Mouse (Mus musculus): ENCODE measurements around the gene Nckap1l. TPM values are rescaled to one million over a fixed set of nuclear protein-coding genes. Genes with fewer than 3 reads are reported as not detected.

The Nckap1l gene
- polyA plus RNA-seq, 1 experiment from 2014 or later, result 7.0 TPM

GRCm38 (mm10) chr15:103540646-103541045 lies 87.1 kb downstream of the Nckap1l start:
- Histone ChIP-seq H3K36me3 (ENCODE audit: control insufficient read depth, insufficient read depth) (no peaks in the 10 kb centered on the region), H3K4me2 (ENCODE audit: low read depth, low read length) (no peak overlapping the region), H3K4me1 (ENCODE audit: control insufficient read depth, insufficient read depth, low read length) (peaks cover 7% of the 10 kb centered on the region), H3K27me3 (ENCODE audit: control insufficient read depth, insufficient read depth, low read length) (peaks cover 7% of the 10 kb centered on the region; the same call in 1 of the 2 replicates), H3K4me3 (ENCODE audit: low read length) (no peak overlapping the region), H3K9me3 (replicated peaks; ENCODE audit: control insufficient read depth, low read length) (no peaks in the 10 kb centered on the region), H3K9ac (ENCODE audit: low read length) (no peak overlapping the region), H3K27ac (ENCODE audit: low read length) (no peak overlapping the region)
- WGBS, result 73% methylated on average over 1 of the region's 1 CpGs
- no peak for ATAC-seq (replicated peaks; ENCODE audit: extremely low read depth, insufficient read depth, low FRiP score)

- Histone ChIP-seq H3K36me3 (ENCODE audit: control insufficient read depth, insufficient read depth) (no peaks in the 10 kb centered on the region), H3K27me3 (ENCODE audit: control insufficient read depth, insufficient read depth, low read length) (peaks cover 7% of the 10 kb centered on the region; the same call in 1 of the 2 replicates), H3K27ac (ENCODE audit: low read length) (no peak overlapping the region), H3K4me3 (ENCODE audit: low read length) (no peak overlapping the region), H3K9me3 (replicated peaks; ENCODE audit: control insufficient read depth, low read length) (no peaks in the 10 kb centered on the region), H3K4me1 (ENCODE audit: control insufficient read depth, insufficient read depth, low read length) (no peaks in the 10 kb centered on the region; the same call in 1 of the 2 replicates), H3K4me2 (ENCODE audit: low read depth, low read length) (no peak overlapping the region), H3K9ac (ENCODE audit: low read length) (no peak overlapping the region)
- no peak for ATAC-seq (replicated peaks; ENCODE audit: extremely low read depth, insufficient read depth, low FRiP score)
Observed at GRCm38 (mm10) chr15:103542526-103542925, 88.9 kb downstream of the Nckap1l start.

GRCm38 (mm10) chr15:103547983-103548382 lies 94.4 kb downstream of the Nckap1l start:
- 73% methylated on average over 3 of the region's 3 CpGs for WGBS
- no peak for ATAC-seq (replicated peaks; ENCODE audit: extremely low read depth, insufficient read depth, low FRiP score)

More at GRCm38 (mm10) chr15:103547983-103548382, 94.4 kb downstream of the Nckap1l start:
- Histone ChIP-seq H3K9me3 (replicated peaks; ENCODE audit: control insufficient read depth, low read length) (no peaks in the 10 kb centered on the region), H3K4me3 (ENCODE audit: low read length) (no peak overlapping the region), H3K9ac (ENCODE audit: low read length) (no peak overlapping the region), H3K4me2 (ENCODE audit: low read depth, low read length) (no peak overlapping the region), H3K36me3 (ENCODE audit: control insufficient read depth, insufficient read depth) (no peaks in the 10 kb centered on the region), H3K27ac (ENCODE audit: low read length) (no peak overlapping the region), H3K27me3 (ENCODE audit: control insufficient read depth, insufficient read depth, low read length) (no peaks in the 10 kb centered on the region), H3K4me1 (ENCODE audit: control insufficient read depth, insufficient read depth, low read length) (no peaks in the 10 kb centered on the region)

Other genes starting within 250 kb of the Nckap1l start
- 70.4 and 81.2 TPM in 2 replicates for gene Cbx5, start 214.0 kb upstream of the Nckap1l start, polyA plus RNA-seq (2015; fragmentation: Nextera tagmentation; extraction: Ambion mirVana)
- gene Hnrnpa1, start 213.4 kb upstream of the Nckap1l start, polyA plus RNA-seq (2015; fragmentation: Nextera tagmentation; extraction: Ambion mirVana), result 344 and 353 TPM in 2 replicates
- 3.3 and 3.9 TPM in 2 replicates for gene Nfe2, start 195.4 kb upstream of the Nckap1l start, polyA plus RNA-seq (2015; fragmentation: Nextera tagmentation; extraction: Ambion mirVana)
- gene Copz1, start 181.1 kb upstream of the Nckap1l start, polyA plus RNA-seq (2015; fragmentation: Nextera tagmentation; extraction: Ambion mirVana), result 155 and 161 TPM in 2 replicates
- 0.19 TPM in 1 of 2 replicates, not detected in the other for gene Gpr84, start 143.2 kb upstream of the Nckap1l start, polyA plus RNA-seq (2015; fragmentation: Nextera tagmentation; extraction: Ambion mirVana)
- gene Zfp385a, start 113.7 kb upstream of the Nckap1l start, polyA plus RNA-seq (2015; fragmentation: Nextera tagmentation; extraction: Ambion mirVana), result 6.5 and 7.5 TPM in 2 replicates
- 64.0 and 72.7 TPM in 2 replicates for gene Itga5, start 87.0 kb upstream of the Nckap1l start, polyA plus RNA-seq (2015; fragmentation: Nextera tagmentation; extraction: Ambion mirVana)
- gene Gtsf1, start 23.3 kb upstream of the Nckap1l start, polyA plus RNA-seq (2015; fragmentation: Nextera tagmentation; extraction: Ambion mirVana), result 15.3 and 18.5 TPM in 2 replicates
- not detected in 2 replicates for gene Gtsf2, start 5.3 kb upstream of the Nckap1l start, polyA plus RNA-seq (2015; fragmentation: Nextera tagmentation; extraction: Ambion mirVana)
- 2.4 and 2.8 TPM in 2 replicates for gene Pde1b, start 49.2 kb downstream of the Nckap1l start, polyA plus RNA-seq (2015; fragmentation: Nextera tagmentation; extraction: Ambion mirVana)
- 52.7 and 58.6 TPM in 2 replicates for gene Ppp1r1a, start 84.2 kb downstream of the Nckap1l start, polyA plus RNA-seq (2015; fragmentation: Nextera tagmentation; extraction: Ambion mirVana)
- not detected in 2 replicates for gene Glycam1, start 111.3 kb downstream of the Nckap1l start, polyA plus RNA-seq (2015; fragmentation: Nextera tagmentation; extraction: Ambion mirVana)